Mouse (Mus musculus) embryo, embryonic 9.5 days (tissue): ENCODE results near the gene Frs3.
A peak's percentile ranks its signal among the peaks of the same experiment; 100 is the strongest.

Experiments used
- DNase-seq: peaks from one replicate; pipeline ENCODE4 v3.0.0-alpha.2; 2017; ENCODE audit errors: extremely low spot score

Gene Frs3

GRCm38 (mm10) chr17:47735553-47736100, 46.8 kb downstream of the Frs3 start:
- DNase-seq, result no peak

GRCm38 (mm10) chr17:47736856-47737255, 48.0 kb downstream of the Frs3 start, which contains the start of gene Tfeb:
Tfeb (plus strand) TSS chr17:47737030.
- peak; percentile 94 for DNase-seq

- DNase-seq, result peak; percentile 66
These were observed 48.6 kb downstream of the Frs3 start for GRCm38 (mm10) chr17:47737271-47738065.

- peak; percentile 51 for DNase-seq
These were observed 49.4 kb downstream of the Frs3 start for GRCm38 (mm10) chr17:47738066-47738878.

- peak; percentile 20 for DNase-seq
These were observed 50.3 kb downstream of the Frs3 start for GRCm38 (mm10) chr17:47738879-47739798.

- DNase-seq, result no peak
These were observed 51.4 kb downstream of the Frs3 start for GRCm38 (mm10) chr17:47740186-47740585.

GRCm38 (mm10) chr17:47742991-47743734, 54.3 kb downstream of the Frs3 start:
- no peak for DNase-seq

GRCm38 (mm10) chr17:47744086-47744485, 55.3 kb downstream of the Frs3 start:
- no peak for DNase-seq

GRCm38 (mm10) chr17:47744746-47745368, 56.0 kb downstream of the Frs3 start:
- DNase-seq, result no peak

GRCm38 (mm10) chr17:47748791-47749553, 60.1 kb downstream of the Frs3 start:
- no peak for DNase-seq

- DNase-seq, result no peak
These were observed 60.8 kb downstream of the Frs3 start for GRCm38 (mm10) chr17:47749626-47750025.

GRCm38 (mm10) chr17:47750101-47750500, 61.3 kb downstream of the Frs3 start:
- no peak for DNase-seq

- no peak for DNase-seq
These were observed 63.0 kb downstream of the Frs3 start for GRCm38 (mm10) chr17:47751811-47752210.

GRCm38 (mm10) chr17:47753130-47753775, 64.4 kb downstream of the Frs3 start:
- no peak for DNase-seq
